Mouse (Mus musculus) thymus, postnatal 4 days (tissue): ENCODE measurements around the gene Gm20388.
A peak's percentile ranks its signal among the peaks of the same experiment; 100 is the strongest.
"Not testable (repeated sequence)": the region's sequence is repeated elsewhere in the genome, so short reads cannot be mapped to it uniquely, and the experiment has no call there.

ENCODE experiments used
- DNase-seq: peaks from one replicate; pipeline ENCODE4 v3.0.0; 2021

The Gm20388 gene

DNA sequence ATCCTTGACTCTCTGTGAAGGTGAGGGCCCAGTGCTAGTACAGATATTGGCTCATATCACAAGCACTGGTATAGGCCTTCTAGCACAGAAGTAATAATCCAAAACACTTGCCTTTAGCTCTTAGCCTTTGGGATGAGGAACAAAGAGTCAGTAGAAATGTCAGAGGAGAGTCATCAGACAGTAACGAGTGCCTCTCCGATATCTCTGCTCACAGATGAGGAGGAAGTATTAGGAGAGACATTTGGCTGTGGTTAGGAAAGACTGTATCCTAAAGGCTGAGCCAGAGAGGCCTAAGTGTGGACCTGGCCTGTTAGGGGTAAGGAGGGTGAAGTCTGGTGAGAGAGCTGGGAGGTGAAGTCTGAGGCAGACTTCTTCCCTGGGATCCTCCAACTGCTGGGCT lies 3531.1 kb downstream of the Gm20388 start:
- DNase-seq, result no peak

DNA sequence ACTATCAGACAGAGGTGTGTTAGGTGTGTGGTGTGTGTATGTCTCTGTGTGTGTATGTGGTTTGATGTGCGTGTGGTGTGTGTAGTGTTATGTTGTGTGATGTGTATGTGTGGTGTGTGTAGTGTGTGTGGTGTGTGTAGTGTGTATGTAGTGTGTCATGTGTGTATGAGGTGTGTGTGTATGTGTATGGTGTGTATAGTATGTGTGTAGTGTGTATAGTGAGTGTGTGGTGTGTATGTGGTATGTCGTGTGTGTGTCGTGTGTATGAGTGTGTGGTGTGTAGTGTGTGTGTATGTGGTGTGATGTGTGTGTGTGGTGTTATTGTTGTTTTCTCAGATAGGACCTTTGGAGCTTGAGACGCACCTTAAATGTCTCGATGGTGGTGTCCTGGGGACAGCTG lies 3531.7 kb downstream of the Gm20388 start:
- DNase-seq, result no peak

DNA sequence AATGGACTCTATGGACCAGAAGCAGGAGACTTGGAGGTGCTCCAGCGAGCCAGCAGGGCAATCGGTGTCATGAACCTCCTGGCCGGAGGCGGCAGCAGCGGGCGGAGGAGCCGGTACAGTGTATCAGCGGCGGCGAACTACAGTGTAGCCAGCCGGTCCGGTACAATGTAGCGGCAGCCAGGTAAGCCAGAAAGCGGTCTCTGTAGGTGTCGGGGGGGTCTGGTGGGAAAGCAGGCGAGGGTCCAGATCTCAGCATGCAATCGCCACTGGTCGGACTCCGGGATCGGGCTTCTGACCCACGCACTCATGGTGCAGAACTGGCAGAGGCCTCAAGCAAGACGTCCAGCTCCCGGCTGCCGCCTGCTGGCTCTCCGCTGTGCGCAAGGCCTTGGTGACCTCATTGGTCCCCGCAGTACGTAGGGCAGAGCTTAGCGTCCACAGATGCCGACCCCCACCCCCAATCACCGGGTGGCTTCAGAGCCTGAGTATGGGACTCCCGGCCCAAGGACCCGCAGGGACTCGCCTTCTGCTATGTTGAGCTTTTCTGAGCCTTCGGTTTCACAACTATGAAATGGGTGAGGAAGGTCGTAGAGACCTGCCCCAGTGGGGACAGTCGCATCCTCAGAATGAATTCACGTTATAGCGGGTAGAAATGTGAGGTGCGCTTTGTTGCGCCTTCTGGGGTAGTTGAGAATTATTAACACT lies 3532.4 kb downstream of the Gm20388 start:
- peak; percentile 96 for DNase-seq

DNA sequence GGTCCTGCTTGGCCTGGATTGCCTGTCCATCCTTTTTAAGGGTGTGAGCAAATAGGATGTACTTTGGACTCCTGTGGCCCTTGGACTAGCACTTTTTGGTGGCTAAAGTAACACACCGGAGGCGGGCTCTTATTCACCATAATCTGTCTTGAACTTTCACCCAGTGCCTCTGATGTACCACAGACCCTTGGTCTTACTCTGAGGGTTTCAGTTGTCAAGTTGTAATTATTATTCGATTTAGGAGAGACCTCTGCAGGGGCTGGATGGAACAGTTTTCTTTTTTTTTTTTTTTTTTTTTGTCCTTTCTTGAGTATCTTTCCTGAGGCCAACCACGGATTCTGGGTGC lies 3532.9 kb downstream of the Gm20388 start:
- DNase-seq, result no peak

DNA sequence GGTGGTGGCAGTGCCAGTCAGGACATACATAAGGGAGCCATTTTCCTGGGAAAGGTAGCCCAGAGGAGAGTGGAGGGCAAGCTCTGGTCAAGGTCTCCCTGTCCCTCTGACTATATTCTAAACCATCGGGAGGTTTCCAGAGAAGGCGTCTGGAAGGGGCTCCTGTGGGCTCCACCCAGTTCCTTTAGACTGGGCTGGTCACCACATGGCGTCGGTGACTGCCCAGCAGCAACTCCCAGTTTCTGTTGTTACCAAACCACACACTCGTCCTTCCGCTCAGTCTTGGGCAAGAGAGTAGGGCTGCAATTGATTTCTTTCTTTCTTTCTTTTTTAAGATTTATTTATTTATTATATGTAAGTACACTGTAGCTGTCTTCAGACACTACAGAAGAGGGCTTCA lies 3533.5 kb downstream of the Gm20388 start:
- no peak for DNase-seq

DNA sequence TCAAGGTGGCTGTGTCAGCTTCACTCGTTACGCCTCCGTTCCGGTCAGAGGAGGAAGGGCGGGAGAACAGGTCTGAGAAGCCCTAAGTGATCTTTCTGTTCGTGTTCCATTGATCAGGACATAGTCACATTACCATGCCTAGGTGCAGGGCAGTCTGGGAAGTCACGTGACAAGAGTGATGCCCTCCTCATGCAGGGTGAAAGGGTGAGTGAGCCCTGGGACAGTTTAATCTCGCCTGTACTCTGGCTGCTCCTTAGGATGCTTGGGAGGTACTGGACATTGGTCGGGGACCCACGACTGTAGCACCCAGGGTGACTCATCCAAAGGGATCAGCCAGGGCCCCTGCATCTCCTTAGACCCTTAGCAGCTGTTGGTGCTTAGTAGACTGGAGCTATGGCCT lies 3535.3 kb downstream of the Gm20388 start:
- no peak for DNase-seq

DNA sequence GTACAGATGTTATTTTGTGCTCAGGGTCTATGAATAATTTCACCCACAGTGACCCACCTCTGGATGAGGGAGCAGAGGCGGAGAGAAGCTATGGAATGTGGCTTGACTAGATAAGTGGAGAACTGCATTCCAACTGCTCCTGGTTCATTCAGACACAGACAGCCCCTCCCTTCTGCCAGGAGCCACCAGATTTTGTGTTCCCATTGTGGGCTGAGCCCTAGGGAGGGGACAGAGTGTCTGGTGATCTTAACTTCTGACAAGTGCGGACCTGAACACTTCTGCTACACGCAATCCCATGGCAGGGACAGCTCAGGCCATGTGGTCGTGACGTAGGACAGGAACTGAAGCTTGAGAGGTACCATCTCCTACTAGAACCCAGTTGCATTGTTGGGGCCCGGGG lies 3536.2 kb downstream of the Gm20388 start:
- no peak for DNase-seq

DNA sequence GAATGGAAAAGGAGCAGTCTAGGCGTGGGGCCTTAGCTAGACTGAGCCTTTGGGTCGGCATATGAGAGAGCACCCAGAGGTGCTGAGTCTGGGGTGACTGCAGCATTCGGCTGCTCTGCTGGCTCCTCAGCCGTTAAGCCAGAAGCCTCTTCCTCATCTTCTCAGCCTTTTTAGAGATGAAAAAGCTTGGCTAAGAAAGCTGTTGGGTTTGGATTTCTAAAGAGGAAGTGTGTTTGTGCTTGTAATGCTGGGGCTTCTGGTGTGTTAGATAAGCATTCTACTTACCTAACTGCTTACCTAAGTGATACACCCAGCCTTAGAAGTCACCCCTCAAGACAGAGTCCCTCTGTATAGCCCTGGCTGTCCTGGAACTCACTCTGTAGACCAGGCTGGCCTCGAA lies 3540.1 kb downstream of the Gm20388 start:
- DNase-seq, result no peak

DNA sequence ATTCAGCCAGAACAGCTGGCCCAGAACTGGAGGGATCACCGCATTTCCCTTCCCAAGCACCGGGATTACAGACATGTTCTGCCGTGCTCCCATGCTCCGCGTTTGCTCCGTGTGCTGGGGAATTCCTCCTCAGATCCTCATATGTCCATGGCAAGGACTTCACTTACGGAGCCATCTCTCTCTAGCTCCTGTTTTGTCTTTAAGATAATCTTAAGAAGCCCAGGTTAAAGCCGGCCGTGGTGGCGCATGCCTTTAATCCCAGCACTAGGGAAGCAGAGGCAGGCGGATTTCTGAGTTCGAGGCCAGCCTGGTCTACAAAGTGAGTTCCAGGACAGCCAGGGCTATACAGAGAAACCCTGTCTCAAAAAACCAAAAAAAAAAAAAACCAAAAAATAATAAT lies 3541.1 kb downstream of the Gm20388 start:
- not testable (repeated sequence) for DNase-seq

DNA sequence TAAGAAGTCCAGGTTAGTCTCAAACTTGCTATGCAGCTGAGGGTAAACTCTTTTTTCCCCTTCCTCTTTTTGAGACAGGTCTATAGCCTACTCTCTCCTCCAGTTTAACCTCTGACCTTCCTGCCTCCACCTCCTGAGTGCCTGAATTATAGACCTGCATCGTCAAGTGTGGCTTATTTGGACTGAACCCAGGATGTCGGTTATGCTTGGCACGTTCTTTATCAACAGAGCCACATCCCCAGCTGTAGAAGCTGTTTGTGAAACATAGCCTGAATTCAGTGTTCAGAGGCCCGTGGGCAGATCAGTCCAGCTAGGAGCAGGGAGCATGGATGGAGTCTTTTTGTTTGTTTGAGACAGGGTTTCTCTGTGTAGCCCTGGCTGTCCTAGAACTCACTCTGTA lies 3541.5 kb downstream of the Gm20388 start:
- DNase-seq, result no peak

DNA sequence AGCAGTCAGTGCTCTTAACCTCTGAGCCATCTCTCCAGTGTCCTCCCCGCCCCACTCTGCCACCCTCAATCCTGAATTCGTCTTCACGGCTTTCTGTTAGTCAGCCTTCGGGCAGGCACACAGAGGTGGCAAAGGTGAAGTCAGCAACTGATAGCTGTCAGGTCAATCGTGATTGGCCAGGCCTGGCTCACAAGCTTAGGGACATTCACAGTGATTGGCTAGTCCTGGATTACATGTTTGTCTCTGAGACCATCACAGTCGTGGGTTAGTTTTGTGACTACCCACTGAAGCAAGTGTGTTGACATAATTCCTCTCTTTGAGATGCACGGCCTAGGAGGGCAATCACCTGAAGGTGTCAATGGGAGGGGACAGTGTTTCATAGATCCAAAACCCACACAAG lies 3542.7 kb downstream of the Gm20388 start:
- no peak for DNase-seq

DNA sequence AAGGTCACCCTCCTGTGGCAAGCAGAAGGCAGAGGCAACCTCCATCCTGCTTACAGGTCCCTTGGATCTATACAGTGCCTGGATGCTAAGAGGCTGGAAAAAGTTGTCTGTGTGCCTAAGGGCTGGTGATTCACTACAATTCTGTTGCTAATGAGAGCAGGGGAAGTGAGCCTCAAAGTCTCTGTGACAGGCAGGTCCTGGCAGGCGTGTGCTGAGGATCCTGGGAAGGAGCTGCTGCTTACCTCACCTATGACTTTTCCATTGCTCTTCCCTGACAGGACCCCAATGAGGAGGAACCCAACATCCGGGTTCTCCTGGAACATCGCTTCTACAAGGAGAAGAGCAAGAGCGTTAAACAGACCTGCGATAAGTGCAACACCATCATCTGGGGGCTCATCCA lies 3543.3 kb downstream of the Gm20388 start:
- DNase-seq, result no peak

DNA sequence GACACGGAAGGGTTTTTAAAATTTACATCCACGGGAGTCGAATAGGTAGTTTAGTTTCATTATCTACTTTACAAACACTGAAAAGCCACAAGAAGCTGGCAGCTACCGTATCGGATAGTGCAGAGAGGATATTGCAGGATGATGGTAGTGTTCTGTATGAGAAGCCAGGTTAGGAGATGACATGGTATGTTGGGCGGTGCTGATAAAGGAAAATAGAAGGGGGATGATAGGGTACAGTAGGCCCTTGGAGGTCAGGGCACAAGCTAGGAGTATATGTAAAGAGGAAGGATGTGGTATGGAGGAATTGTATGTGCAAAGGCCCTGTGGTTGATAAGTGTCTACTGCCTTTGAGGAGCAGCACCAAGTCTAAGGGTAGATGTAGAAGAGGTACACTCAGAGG lies 3543.9 kb downstream of the Gm20388 start:
- no peak for DNase-seq

DNA sequence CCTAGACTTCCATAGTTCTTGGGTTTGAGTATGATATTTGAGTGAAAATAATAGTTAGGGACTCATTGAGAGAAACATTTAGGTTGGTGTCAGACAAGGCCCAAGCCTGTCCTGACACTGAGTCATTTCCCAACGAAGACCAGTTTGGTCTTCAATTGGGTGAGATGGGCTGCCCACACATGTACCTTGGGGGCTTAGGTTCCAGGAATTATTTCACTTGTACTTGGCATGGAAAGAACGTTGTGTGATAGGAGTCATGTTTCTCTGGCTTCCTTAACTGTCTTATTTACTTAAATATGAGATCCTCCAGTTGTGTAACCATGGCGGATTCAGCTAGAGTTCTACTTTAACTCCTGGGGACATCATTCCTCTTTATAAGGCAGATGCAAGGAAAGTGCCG lies 3553.0 kb downstream of the Gm20388 start:
- DNase-seq, result no peak

DNA sequence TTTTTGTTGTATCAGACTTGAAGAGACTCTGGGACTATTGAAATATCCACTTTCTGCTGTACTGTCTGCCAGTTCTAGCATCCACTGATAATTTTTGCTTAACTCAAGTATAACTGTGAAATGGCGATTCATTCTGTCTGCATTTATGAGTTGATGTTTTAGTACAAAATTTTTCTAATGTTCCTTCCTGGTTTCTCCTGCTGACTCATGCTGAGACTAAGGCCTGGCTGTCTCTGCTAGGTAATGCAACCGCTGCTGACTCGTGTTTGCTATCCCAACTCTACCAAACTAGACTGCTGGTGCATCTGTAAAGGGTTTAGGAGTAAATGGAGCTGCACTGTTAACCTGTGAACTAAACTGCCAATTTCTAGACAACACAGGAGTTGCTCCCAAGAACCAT lies 3556.8 kb downstream of the Gm20388 start:
- DNase-seq, result no peak

DNA sequence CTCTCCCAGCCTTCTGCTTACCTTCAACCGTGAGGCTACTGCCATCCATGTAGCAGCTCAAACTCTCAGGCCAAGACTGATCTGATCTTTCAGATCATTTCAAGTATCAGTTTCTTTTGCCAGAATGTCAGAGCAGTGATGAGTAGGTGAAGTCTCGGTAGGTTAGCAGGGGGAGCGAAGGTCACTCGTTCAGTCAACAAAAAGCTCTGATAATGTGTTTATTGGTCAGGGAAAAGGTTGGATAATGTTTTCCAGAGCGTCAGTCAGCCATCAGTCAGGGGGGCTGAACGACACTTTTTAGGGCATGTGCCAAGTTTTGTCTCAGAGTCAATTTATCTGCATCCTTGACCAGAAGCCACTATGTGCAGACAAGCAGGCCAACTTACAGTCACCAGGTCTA lies 3562.3 kb downstream of the Gm20388 start:
- DNase-seq, result not testable (repeated sequence)

DNA sequence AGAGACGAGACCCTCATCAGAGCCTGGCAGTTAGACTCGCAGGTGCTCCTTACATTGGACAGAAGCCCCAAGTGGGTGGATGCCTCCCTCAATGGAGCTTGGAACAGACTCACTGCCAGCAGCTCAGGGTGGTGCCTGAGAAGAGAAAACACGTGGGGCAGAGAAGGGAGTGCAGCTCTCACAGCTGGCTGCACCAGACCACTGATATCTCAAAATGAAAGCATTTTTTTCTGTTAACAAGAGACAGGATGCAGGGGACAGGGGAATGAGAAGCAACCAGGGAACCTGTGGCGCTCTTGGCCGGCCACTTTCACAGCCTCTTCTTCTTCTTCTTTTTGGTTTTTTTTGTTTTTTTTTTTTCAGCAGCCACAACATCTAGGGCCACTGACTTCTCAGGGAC lies 3563.9 kb downstream of the Gm20388 start:
- not testable (repeated sequence) for DNase-seq

DNA sequence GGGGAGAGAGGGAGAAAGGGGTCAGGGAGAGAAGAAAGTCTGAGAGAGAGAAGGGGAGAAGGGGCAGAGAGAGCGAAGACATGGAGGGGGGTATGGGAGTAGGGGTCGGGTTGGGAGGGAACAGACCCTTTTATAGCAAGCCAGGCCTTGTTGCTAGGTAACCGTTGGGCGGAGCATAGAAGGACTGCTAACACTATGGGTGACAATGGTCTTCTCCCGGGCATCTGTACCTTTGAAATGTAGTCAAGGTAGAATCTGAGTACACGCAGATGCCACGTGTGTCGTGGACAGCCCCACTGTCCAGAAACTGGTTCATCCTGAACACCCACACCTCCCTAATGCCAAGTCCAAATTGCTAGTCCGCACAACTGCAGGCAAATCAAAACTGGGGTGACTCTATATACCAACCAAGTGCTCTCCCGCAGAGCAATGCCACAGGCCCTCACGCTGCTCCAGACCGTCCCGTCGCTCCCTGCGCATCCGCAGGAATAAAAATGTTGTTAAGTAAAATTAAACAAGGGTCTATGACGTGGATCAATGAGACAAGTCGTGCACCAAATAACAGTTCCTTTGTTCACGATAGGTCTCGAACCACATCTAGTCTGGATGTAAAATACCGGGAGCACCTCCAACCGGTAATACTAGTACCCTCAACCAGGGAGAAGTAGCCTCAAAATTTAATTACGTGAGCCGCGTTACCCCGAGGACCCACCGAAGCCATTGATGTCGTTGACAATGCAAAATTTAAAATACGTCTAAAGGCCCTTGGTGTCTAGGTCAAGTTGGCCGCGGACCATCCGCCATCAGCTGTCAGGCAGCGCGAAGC lies 3566.5 kb downstream of the Gm20388 start:
- peak; percentile 34 for DNase-seq

DNA sequence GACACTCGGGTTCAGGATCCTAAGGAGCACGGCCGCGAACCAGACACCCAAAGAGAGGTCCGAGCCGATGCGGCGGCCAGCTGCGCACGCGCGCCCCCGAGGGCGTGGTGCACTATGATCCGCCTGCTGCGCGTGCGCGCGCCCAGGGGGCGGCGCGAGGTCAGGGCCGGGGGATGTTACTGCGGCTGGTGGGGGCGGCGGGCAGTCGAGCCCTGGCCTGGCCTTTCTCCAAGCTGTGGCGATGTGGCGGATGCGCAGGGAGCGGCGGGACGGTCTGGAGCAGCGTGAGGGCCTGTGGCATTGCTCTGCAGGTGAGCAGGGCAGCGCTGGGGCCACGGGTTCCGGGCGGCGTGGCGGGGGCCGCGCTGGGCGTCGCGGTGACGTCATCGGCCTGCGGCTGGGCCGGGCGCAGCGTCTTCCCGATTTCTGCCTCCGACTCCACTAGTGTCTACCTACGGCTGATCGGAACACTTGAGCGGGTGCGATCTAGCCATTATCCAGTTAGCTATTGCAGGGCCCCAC lies 3567.2 kb downstream of the Gm20388 start, which contains the start of gene Afg3l1:
Afg3l1 (plus strand) TSS at position 167 of the 522 bp plus-strand sequence.
- peak; percentile 94 for DNase-seq

DNA sequence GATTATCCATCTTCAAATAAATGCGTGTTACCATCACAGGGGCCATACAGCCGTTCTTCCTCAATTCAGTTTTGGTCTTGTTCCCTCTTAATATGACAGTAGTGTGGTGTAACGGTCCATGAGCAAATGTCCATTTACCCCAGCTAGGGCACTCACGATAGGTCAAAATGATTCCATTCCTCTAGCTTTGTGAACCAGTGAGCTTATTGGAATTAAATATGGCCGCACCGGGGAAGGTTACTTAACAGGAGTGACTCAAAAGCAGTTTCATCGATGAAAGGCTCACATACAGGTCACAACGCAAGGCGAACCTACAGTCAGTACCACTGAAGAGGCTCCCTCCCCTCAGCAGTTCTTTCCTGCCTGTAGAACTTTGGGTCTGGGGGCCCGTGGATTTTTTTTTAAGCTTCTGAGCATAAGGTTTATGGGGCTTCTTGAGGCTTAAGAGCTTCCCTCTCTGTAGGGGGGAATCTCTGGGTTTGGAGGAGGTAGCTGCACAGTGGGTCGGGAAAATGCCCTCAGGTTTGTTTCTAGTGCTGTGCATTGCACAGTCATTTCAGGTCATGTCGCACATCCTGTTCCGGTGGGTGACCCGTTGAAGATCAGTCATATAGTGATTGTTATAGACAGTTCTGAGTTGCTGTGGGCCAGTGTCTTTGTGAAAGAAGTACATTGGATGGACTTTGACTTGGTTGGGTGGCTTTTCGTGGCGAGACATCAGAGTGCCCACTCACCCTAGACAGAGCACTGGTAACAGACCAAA lies 3568.0 kb downstream of the Gm20388 start:
- no peak for DNase-seq

DNA sequence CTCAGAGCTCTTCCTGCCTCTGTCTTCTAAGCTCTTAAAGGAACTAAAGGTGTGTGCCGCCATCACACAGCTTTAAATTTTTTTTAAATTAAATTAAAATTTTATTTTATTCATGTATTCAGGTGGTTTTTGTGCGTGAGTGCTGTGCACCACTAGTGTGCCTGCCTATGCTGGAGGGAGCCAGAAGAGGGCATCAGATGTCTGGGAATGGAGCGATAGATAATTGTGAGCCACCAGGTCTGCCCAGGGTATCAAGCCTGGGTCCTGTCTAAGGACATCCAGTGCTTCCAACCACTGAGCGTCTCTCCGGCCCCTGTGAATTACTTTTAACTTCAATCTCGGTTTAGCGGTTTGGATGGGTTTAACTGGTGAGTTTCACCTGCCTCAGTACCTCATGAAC lies 3572.0 kb downstream of the Gm20388 start:
- DNase-seq, result peak; percentile 39

DNA sequence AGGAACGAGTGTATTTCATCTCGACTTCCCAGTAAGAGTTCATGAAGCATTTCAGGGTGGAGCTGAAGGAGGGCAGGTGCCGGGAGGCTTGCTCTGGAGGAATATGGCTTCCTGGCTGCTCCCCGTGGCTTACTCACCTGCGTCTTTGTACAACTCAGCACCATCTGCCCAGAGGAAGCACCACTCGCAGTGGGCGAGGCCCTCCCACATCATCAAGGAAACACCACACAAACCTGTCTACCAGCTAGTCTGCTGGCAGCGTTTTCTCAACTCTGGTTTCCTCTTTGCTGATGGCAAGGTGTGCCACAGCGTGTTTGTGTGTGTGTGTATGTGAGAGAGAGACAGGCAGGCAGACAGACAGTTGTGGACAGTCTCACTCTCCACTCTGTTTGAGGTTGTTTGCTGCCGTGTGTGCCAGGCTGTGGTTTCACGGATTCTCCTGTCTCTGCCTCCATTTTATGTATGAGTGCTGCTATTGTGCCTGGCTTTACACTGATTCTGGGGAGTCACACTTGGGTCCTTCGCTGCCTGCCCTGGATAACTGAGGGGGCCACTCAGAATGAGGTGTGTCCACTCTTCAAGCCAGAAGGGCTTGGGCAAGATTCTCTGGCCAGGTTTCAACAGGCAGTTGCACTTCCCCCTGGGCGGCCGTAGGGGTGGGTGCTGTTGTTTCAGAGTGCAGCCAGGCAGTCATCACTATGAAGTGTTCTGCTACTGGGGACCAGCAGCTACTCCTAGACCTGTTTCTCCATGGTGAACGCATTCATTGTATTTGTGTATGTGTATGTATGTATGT lies 3580.8 kb downstream of the Gm20388 start:
- no peak for DNase-seq

DNA sequence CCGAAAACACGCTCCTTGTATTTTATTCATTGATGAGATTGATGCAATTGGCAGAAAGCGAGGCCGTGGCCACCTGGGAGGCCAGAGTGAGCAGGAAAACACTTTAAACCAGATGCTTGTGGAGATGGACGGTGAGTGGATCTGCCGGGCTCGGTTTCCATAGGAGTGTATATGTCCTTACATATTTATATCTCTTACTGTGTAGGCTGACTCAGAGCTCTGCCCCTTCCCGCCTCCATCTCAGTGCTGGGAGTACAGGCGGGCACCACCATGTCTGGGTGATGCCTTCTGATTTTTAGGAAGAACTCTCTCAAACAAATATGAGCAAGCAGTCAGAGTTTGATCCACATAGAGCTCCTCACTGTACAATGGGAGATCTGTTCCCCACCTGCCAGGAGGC lies 3582.3 kb downstream of the Gm20388 start:
- DNase-seq, result no peak
